Mouse (Mus musculus): ENCODE results near the gene Sarm1. TPM values are rescaled to one million over a fixed set of nuclear protein-coding genes. Genes with fewer than 3 reads are reported as not detected.
"Not testable (repeated sequence)": the region's sequence is repeated elsewhere in the genome, so short reads cannot be mapped to it uniquely, and the experiment has no call there.

The Sarm1 gene
- under 1 TPM; 0.45 to 0.59 TPM for total RNA-seq (2021)
- long read RNA-seq, experiment 1 = 0 reads
- long read RNA-seq, experiment 2 = 0 reads

DNA sequence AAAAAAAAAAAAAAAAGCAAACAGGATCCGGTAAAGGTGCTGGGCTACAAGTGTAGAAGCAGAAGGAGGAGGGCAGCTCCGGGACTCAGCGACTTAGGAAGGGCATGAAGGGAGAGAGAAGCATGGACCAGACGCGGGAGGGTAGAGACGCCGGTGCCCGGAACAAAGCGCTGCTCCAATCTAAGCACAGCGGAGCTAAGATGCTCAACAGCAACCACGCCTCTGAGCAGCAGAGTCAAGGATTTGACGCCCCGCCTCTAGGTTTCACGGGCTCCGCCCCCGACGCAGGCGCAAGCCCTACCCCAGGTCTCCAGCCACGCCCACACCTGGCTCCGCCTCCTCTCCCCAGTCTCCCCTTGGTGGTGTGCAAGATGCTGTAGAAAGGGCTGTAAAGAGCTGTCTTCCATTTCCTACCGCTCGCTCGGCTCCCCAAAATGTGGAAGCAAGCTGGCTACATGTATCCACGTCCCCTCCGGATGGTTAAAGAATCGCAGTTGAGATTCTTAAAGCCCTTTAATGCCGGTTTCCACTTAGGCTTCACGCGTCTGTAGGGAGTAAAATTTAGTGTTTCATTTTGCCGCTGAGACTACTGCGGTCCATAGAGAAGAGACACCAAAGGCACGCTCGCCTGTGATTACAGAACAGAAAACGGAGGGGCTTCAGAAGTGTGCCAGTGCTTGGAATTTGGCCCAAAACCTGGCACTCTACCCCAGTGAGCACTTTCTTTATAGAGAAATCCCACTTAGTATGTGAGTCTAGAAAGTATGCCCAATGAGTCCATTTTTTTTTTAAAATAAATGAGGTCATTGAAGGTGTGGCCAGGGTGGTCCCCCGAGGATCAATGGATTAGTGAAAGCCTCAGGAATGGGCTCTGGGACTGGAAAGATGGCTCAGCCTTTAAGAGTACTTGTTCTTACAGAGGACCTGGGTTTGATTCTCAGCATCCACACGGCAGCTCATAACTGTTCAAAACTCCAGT is at the start of gene Sarm1:
Sarm1 (minus strand) TSS at position 211 of the 979 bp plus-strand sequence.
- peak; percentile 93 to 95 for DNase-seq

DNA sequence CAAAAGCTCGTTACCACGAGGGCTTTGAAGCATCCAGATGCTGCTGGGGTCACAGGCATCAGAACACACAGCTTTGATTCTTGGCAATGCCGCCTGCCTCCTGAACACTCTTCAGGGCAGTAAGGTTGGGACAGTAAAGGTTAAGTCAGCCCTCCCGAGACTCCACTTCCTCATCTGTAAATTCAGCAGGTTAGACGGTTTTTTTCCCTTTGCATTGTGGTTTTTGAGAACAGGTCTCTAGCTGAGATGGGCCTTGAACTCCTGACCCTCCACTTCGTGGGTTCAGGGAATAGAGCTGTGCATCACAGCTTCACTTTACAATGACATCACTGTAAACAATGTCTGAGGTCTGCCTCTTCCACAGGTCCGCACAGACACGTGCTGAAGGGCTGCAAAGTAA is 47.6 kb upstream of the Sarm1 start:
- DNase-seq = no peak

DNA sequence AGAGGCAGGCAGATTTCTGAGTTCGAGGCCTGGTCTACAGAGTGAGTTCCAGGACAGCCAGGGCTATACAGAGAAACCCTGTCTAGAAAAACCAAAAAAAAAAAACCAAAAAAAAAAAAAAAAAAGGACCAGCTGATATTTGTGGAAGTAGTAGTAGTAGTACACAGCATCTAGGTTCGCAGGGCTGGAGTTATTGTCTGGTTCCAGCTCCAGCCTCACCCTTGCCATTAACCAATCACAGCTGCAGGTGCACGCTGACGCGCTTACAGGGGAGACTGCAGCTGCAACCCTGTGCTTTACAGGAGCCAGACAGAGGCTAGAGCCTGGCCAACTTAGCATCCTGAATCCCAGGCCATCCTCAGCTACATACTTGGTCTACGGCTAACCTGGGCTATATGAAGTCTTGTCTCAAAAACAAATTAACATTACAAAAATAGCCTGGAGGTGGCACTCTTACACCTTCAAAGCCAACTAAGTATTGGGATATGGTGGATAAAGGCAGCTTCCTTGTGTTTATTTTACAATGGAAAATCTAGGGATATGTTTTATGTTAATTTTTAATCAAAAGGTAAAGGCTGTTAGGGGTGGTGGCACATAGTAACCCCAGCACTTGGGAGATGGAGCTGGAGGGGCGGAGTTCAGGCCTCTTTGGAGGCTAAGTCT is 47.0 kb upstream of the Sarm1 start:
- no peak for DNase-seq

DNA sequence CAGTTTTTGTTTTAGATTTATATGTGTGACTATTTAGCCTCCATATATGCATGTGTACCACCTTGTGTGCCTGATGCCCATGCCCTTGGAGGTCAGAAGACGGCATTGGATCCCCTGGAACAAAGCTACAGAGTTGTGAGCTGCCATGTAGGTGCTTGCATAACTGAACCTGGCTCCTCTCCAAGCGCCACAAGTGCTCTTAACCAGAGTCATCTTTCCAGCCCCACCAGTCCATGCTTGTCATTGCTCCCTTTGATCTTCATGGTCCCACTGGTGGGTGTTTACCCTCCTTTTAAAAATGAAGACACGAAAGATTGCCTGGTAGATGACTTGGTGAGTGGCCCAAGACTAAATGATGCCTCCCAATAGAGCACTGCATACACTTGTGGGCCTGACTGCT is 42.8 kb upstream of the Sarm1 start:
- DNase-seq = no peak

DNA sequence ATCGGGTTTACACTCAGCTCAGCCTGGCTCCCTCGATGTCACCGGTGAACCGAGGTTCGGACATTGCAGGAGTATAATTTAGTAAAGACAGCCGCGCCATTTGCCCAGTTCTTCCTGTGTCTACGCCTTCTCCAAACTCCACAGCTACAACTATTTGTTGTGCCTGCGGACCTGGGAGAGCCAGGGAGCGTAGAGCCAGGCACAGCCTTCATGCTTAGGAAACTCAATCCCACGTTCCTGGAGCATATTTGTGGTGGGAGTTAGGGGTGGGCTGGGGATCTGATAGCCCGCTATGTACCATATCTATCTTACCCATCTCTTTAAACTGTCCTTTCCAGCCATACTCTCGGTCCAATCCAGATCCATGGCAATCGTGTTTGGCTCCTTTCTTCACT is 39.1 kb upstream of the Sarm1 start:
- DNase-seq = no peak

DNA sequence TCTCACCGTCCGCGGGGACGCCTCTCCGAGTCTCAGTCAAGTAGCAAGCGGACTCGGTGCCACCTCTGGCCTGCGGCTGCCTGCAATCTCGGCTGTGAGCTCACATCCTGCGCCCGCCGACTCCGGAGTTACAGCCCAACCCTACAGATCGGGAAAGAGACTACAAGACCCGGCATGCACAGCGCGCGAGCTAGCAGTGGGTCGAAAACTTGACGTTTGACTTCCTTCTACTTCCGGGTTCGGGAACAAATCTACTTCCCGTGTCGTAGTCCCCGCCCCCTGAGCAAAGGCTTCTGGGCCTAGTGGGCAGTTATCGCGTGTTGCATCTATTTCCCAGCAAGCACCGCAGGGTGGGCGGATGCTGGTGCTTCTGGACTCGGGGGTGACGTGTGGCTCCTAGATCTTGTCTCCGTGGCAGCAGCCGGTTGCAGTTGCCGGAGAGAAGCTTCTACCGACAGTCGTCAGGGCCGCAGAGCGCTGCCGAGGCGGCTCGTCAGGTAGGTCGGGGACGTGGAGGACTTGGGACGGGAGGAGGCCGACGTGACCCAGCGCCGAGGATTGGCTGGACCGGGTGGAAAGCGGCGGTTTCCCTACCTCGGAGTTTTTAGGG is 38.6 kb upstream of the Sarm1 start, which contains the start of the genes Tnfaip1 and Ift20:
Tnfaip1 (minus strand) TSS at position 253 of the 610 bp plus-strand sequence.
Ift20 (plus strand) TSS at position 282 of the 610 bp plus-strand sequence.
- DNase-seq = peak; percentile 98 to 99

DNA sequence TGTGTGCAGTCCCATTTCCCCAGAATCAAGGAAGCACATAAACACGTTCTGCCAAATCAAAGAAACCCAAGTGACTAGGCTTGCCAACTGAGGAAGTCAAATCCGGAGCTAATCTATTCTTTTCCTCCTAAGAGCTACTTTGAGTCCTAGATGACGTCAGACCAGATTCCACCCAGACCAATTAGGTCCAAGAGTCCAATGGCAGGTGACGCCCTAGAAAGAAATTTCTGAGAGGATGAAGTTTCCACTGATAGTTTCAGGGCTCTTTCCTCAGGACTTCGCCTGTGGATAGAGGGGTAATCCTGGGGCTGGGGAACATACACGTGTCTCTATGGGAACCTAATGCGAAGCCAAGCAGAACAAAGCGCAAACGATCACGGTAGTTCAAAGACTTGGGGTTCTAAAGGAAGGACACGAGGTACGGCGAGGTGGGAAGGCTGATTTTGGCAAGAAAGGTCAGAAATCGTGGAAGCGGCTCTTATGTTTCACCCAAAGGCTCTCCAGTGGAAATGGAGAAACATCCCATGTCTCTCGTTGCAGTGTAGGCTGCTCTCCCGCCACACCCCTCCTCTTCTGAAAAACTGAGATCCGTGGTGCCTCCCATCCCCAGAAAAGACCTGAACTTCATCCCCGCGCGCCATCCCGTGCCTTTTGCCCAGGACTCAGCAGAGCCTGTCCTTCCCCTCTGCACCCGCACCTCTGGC is 38.0 kb upstream of the Sarm1 start:
- DNase-seq = peak; percentile 67 to 81

DNA sequence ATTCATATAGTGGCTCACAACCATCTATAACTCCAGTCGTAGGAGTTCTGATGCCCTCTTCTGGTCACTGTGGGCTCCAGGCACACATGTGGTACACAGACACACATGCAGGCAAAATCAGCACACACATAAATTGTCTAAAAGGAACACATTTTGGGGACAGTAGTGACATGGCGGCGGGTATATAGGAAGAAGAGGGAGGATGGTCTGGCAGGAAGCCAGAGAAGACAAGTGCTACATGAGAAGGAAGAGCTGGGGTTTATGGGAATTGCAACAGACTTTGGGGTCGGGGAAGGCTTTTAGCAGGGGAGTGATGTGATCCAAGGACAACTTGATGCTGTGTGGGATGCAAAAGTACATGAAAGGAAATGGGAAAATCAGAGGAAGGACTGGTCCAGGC is 37.0 kb upstream of the Sarm1 start:
- DNase-seq = no peak

DNA sequence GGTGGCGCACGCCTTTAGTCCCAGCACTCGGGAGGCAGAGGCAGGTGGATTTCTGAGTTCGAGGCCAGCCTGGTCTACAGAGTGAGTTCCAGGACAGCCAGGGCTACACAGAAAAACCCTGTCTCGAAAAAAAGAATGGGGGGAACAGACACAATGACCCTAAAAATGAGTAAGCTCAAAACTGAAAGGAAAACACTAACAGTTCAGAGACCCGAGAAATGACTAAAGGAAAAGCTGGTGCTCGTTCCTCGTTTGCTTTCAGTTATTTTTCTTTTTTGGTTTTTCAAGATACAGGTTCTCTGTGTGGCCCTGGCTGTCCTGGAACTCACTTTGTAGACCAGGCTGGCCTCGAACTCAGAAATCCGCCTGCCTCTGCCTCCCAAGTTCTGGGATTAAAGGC is 34.0 kb upstream of the Sarm1 start:
- not testable (repeated sequence) for DNase-seq

DNA sequence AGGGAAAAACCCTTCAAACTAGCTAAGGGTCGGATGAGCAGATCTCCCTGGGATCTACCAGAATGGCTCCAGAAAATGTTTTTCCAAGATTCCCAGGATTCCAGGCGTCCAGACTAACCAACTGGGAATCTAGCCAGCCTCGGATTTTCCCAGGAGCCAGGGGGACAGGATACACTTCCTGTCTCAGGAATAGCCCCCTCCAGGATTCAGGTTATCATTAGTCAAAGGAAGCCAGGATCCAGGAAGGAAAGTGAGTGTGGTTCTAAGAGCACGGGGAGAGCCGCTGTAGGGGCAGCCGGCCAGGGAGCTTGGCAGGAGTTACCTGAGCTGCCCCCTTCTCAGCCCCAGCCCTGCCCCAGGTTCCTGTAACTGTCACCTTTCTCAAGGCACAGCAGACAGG is 33.5 kb upstream of the Sarm1 start:
- peak; percentile 78 to 87 for DNase-seq

DNA sequence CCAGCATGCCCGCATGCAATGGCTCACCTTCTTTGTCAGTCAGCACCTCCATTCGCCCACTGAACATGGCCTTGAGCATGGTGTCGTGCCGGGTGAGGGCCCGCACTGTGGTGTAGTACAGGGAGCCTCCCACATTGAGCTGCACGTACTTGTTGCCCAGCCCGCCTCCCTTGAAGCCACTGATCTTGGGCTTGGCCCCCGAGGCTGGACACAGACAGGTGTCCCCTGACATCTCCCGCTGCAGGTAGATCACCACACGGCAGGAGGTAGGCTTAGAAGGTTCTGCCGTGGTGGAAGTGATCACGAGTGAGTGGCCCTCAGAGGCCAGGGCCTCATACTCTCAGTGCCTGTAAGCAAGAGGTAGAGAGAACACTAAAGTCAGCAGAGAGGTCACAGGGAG is 32.4 kb upstream of the Sarm1 start:
- no peak for DNase-seq

DNA sequence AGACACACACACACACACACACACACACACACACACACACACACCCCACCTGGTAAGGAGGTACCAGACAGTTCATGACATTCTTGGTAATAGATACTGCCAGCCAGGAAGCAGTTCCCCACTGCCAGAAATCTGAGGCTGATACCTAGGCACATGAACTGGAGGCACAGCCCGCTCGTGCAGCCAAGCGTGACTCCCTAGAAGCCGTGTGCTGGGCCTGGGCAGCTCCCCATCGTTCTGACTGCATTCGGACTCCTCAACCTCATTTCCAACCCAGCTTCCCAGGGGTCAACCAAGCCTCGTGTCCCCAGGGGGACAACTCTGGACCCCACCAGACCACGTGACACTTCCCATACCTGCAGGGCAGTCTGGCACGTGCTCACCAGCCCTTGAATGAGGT is 31.2 kb upstream of the Sarm1 start:
- no peak for DNase-seq

DNA sequence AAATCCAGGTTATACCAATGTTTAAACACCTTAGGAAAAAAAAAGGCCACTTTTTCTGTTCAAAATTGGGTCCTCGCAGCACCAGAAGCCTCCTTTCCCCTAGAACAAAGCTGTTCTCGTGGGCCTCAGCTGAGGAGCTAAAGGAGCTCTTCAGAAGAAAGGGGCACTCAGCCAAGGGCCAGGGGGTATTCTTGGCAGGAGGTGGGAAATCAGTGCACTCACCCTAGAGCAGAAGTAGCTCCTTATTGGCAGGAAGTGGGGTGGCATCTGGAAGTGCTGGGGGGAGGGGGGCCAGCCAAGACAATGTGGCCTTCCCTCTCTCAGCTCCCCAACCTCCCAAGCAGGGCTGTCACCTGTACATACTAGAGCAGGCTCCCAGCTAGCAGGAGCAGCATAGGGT is 27.3 kb upstream of the Sarm1 start:
- DNase-seq = no peak

DNA sequence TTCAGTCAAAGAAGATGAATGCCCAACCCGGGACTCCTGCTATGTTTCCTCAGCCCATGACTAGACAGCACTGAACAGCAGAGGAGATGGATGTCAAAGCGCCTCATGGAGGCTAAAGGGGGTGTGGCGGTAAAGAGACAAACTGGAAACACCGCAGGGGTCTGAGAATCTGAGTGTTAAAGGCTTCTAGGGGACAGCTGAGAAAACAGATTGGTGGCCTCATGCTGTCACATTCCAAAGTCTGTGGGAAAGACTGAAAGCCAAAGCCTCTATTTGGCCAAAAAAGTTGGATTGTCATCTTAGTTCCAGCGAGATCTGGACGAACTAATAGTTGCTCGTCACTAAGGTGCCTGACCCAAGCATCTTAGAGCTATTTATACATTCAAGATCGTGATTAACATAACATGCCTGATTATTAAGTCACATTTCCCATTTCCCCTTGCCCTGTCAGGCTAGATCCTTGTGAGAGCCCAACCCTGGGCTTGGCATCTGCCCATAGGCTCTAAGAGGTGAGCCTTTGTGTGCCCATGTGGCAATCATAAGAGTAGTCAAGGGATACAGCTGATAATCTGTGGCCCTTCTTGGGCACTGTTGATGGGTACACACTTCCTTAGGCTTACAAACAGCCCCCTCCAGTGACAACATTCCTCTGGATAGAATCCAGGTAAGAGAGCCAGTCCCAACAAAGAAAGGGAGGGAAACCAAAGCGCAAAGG is 25.8 kb upstream of the Sarm1 start:
- DNase-seq = peak in 1 of 2 experiments; percentile 33

DNA sequence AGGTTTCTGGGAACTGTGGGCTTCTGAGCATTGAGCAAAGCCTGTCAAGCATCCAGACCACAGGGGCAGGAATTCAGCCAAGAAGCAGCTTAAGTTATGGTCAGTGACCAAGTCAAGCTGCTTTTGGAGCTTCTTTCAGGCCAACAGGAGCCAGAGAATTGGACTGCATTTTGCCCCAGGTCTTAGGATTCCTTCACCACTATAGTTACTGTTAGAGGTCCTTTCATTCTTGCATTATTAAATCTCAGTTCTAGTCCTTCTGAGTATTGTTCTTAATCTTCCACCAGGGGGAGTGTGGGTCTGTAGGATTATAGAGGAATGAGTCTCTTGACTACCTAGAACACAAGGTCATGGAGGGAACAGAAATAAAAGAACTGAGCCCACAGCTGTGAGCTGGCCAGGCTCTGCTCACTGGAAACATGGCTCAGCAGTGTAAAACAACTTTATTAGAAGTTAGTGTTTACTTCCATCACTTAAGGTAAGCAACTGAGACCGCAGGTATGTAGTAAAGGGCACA is 25.0 kb upstream of the Sarm1 start:
- peak; percentile 58 to 61 for DNase-seq

DNA sequence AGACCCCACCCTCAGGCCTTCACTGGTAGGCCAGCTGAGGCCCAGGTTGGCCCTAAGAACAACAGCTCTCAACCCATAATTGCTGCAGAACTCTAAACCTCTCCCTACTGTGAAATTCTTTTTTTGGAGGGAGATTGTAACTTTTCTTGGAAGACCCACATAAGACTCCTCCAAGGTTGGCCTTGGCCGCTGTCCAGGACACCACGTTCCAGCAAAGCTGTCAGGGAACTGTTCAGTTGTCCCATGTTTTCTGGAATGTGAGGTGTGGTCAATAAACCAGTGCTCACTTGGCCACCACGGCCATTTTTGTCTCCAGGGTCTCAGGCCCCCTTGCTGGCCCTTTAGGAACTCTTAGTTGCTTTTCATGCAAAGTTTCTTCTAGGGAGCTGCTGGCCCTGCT is 24.3 kb upstream of the Sarm1 start:
- DNase-seq = peak in 1 of 2 experiments; percentile 35

DNA sequence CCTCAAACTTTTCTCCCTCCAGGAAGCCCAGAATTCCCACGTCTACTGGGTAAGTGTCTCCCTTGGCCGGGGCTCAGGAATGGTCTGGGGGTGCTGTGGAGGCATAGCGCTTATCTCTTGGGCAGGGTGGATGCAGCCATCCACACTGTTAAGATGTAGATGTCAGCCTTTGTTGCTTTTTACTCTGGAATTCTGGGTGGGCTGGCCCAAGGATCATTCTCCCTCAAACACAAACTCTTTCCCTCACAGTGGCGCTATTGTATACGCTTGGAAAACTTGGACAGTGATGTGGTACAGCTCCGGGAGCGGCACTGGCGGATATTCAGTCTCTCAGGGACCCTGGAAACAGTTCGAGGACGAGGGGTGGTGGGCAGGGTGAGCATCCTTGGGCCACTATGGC is 21.4 kb upstream of the Sarm1 start:
- DNase-seq = no peak

DNA sequence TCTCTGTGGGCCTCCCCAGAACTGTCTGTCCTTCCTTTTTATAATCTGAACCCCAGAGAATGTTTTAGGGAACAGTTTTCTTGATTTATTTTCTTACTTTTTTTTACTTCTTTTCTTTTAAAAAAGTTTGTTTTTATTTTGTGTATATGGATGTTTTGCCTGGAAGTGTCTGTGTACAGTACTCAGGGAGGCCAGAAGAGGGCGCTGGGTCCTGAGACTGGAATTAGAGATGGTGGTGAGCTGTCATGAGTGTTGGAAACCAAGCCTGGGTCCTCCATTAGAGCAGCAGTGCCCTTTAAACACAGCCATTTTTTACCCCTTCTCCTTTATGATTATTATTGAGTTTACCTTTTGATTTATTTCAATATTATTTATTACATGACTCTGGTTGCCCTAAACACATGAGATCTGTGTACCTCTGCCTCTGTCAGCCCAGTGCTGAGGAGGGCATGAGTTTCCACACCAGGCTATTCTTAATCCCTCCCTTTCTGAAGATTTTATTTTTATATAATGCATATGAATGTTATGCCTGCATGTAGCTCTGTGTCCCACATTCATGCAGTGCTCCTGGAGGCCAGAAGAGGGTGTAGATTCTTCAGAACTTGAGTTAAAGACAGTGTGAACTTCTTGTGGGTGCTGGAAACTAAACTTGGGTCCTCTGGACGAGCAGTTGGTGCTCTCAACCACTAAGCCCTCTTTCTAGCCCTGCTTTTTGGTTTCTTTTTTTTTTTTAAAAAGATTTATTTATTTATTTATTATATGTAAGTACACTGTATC is 18.2 kb upstream of the Sarm1 start:
- no peak for DNase-seq

DNA sequence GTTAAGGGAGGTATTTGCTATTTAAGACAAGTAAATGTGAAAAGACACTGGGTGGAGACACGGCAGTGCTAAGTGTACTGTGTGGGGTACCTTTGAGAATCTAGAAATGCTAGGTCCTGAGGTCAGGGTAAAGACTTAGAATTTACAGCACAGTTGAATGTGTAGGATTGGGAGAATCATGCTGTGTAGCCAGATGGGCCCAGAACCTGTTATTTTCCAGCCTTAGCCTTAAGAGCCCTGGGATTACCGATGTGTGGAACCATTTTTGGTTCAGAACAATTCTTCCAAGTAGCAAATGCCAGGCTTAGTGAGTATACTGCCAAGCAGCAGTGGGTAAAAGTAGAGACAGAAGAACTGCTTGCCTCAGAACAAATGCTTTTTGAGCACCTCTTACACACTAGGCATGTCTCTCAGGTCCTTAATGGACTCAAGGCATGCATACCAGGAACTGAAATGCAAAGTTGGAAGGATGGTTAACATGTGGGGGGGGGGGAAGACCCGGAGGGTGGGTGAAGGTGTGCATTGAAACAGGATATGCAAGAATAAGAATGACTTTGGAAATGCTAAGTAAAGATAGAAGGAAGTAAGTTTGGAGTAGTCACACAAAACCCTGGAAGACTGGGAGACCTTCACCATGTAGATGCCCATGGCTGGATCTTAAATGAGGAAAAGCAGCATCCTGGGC is 15.7 kb upstream of the Sarm1 start:
- DNase-seq = no peak

All from heart, adult 18-20 months (tissue).